Mouse (Mus musculus) cerebellum, postnatal 25 days (tissue): ENCODE measurements around the gene Lrrc63.

ENCODE experiments used
- DNase-seq, 2 experiments: peaks; one replicate each; pipeline ENCODE4 v3.0.0; 2021; ENCODE audit warnings: mixed read lengths in 2 of 2

Gene Lrrc63

DNA sequence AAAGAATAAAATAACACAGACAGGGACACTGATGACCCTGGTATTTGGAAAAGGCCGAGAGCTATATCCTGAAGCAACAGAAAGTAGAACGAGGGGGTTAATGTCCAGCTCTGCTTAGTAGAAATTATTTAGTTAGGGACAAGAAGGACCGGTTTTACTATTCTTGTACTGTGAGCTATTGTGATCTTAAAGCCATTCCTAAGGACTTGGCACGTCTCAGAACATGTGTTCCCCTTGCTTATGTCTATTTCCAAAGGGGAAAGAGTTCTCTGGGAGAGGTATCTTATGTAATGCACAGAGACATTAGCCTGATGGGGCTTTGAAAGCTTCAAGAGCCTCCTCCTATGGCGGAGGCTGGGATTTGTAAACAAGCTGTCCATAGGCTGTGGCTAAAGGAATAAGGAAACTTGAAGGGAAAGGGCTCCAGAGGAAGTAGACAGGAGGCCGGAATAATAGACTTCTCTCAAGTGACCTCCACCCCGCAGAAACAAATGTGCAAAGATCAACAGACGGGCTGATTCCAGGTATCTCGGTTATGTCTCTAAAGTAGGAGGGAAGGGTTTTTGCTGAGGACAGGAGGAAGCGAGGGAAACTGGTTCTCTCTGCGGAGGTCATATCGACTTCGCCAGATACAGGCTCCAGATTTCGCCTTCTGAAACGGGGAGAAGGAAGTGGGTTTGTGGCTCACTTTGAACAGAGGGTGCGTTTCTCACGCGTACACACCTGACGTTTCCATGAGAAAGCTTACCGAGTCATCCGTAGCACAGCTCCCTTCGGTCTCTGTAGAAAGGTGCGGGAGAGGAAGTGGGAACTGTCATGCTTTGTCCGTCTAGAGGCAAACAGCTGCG is 5.7 kb upstream of the Lrrc63 start:
- DNase-seq: no peak

DNA sequence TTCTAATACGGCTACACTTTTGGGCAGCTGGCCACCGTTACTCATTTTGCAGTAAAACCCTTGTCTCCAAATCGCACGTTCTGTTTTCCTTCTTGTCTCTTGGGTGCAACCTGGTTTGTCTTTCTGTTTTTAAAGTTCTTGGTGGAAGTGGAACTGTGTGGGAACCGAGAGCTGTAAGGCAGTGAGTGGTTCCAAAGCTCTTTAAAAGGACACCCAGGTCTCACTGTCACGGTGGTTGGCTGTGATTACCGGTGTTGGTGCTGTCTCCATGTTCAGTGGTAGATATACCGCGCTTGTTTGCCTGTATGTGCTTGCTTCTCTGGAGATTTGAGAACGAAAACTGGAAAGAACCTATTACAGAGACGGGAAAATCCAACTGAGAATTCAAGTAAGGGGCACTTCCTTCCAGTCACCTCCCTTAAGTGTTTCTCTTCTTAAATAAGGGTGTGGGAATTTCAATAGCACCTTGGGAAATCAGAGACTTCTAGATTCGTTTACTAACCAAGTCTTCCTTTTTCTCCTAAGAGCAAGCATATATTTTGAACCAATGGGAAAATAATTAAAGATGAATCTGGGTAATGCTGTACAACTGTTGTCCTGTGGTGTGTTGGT is 749 bp upstream of the Lrrc63 start:
- peak; percentile 6 to 16 for DNase-seq

DNA sequence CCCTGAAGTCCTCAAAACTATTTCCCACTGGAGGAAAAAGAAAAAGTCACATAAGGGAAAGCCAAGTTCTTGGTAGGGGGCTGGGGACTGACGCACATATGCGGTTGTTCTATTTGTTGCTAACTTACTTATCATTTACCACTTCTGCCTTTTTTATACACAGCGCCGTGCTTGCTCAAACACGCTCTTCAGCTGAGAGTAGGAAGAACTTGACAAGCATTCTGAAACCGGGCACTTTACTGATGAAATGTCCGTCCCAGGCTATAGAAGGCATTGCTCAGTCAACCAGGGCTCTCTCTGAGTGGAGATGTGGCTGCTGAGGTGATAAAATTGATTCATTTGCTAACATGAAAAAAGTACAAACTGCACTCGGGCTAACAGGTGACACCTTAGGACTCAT is 9.0 kb downstream of the Lrrc63 start:
- DNase-seq: no peak

DNA sequence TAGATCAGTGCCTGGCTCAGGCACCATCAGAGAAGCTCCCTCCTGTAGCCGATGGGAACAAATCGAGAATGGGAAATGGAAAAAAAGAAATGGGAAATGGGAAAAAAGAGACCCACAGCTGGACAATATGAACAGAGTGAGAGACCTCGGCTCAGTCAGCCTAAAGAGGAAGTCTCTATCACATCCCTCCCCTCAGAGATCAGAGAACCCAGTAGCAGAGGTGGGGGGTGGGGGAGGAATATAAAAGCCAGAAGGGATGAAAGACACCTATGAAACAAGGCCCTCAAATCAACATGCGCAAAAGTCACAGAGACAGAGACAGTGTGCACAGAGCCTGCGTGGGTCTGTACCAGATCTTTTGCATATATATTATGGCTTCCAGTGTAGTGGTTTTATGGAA is 27.7 kb downstream of the Lrrc63 start:
- DNase-seq: no peak

DNA sequence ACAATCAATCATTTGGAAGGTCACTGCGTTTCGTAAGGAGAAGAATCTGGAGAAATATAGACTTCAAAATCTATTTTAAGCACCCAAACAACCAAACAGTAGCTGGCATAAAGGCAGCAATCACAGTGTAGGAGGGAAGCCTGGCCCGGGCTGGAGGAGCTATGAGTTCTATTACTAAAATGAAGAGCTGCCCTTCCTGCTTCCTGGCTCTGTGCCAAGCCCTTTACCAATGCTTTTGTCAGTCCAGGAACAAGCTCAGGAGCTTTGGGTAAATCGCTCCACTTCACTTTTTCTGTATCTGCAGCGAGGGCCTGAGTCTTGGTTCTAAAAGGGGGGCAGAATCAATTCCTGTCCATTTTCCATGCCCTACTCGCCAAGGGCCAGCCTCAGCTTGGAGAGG is 52.7 kb downstream of the Lrrc63 start:
- peak in 1 of 2 experiments; percentile 37 for DNase-seq

DNA sequence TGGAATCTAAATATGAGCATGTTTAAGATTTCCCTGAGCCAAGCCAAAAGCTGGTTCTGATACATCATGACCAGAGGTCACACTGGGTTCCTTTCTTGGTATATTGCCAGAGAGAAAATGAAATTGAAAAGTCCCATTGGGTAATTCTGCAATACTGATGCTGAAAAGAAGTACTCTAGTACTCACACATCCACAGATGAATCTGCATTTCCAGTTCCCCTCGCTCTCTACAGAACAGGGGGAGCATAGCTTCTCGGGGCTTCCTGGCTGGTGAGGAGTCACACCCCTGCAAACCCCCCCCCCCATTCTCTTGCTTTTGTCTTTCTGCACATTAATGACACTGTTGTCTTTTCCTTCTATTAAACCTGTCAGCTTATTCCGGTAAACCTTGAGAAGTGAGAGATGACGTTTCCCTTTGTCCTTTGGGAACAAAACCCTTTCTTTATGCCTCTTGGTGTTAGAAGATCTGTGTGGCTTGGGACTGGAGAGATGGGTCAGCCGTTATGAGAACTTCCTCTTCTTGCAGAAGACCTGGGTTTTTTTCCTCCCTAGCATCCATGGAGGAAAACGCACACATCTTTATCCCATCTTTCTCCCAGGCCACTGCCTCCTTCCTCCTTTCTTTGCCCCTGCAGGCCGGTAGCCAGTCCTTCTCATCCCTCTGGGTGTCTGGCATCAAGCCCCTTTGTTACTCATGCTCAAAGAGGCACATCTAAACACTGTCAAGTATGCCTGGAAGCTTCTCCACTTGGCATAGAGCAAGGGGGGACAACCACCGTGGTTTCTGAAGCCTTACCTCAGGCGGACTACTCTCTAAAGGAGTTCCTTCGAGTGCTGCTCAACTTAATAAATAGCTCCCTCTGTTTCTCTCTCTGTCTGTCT is 55.1 kb downstream of the Lrrc63 start:
- no peak for DNase-seq

DNA sequence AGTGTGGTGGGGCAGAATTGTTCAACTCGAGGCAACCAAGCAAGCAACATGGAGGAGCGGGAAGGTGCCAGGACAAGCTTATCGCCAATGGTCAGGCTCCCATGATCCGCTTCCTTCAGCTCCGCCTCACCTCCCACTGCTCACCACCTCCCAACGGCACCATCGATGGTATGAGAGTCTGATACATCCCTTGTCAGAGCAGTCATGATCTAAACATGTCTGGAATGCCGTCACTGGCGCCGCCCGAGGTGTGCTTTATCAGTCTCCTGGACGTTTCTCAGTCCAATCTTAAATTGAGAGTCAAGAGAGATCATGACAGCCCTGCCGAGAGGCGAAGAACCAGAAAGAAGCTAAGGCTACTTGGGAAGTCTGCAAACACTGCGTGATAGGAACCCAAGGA is 59.6 kb downstream of the Lrrc63 start:
- DNase-seq: no peak

DNA sequence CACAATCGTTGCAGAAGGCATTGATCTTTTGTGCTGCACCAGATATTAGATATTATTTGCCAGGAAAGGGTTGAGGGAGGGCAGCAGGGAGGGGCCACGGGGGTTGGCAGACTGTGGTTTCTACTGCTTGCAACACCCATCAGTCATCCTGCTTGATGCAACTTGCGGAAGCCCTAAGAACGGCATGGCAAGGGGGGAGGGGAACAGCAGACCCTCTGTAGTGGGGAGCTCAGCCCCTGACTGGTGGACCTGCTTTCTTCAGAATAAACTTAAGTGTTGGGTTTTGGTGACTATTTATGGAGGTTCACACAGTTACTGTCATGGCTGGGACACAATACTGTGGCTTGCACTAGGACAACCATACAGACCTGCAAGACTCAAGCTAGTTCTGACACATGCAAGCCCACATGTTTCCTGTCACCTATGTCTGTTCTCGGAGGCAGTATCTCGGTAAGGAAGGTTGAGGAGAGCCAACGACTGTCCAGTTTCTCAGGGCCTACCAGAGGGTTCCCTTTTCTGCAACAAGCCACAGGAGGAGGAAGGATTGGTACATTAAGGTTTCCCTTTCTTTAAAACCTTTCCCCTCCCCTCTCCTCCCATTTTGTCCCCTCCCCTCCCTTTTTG is 61.2 kb downstream of the Lrrc63 start:
- DNase-seq: no peak

DNA sequence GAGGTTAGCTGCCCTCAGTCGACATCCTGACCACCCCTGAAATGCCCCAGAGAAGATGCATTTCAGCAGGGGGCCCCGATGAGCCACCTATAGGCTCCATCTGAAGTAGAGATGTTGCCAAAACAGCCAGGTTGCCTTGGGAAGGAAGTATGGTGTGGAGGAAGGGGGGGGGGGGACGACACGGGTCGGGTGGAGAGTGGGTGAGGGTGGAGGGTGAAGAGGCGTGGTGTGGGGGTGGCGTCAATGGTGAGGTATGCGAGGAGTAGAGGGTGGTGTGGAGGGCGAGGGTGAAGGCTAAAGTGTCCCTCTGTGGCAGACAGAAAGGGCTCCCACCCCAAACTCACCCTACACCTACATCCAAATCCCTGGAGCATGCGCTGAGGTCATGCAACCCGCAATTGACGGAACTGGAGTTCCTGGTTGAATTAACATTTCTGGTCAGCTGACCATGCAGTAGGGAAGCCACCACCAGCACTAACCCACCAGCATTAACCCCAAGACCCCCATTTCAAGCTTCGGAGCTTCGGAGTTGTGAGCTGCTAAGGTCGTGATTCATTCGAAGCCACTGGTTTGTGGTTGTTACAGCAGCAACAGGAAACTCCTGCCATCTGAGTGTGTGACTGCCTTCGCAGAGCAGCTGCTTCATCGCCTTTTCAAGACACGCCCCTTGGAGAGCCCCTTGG is 62.1 kb downstream of the Lrrc63 start:
- DNase-seq: no peak

DNA sequence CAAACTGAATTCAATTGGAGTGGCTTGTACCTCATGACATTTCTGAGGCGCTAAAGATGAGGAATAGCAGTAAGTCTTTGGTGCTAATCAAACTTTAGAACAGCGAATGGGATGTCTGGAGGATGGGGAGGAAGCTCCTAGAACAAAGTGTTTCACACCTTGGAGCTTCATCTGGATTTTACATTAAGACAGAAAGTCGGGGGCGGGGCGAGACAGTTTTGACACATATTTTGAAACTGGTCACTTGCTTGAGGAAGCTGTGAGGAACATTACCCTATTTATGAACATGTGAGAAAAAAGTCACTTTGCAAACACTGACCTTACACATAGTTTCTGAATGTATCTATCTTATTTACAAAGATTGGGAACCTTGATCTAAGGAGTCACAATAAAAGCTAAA is 65.5 kb downstream of the Lrrc63 start:
- DNase-seq: no peak

DNA sequence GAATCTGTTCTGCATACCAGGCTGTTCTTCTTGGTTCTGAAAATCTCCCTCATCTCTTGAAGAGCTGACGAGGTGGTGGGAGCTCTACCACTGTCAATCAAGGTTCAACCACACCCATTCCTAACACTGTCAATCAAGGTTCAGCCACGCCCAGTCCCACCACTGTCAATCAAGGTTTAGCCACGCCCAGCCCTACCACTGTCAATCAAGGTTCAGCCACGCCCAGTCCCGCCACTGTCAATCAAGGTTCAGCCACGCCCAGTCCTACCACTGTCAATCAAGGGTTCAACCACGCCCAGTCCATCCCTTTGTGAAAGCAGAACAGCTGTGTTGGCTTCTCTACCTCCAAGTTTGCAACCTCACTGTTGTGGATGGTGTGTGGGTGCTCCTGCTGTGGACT is 66.2 kb downstream of the Lrrc63 start:
- DNase-seq: no peak

DNA sequence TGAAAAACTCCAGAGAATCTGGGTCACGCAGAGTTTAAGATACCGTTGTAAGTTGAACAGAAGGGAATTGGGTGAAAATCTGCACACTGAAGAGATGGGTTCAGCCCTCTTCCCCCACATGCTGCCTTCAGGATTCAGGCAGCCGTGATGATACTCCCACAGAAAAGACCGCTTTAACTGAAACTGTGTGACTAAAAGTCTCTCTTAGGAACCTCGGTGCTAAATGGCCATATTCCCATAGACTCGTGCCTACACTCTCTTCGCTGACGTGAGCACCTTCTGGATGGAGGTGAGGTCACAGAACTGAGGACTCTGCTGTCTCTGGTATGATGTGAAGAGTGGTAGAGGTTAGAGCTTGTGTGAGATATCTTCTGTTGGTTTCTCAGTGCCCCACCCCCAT is 66.7 kb downstream of the Lrrc63 start:
- DNase-seq: no peak

DNA sequence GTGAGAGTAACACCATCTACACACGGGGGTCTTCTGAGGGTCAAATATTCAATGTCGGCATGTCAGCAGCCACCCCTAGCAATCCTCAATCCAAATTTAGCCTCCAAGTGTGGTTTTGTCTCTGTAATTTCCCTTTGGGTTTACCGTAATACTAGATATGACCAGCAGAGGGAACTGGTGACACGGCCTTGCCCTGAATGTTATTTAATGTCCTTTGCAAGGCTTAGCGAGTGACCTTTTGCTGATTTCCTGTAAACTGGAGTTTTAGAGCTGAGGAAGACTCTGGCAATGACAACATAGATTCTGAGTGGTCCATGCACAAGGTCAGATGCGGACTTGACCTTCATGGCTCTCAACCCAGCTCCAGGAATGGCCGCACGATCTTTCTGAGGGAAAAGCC is 70.1 kb downstream of the Lrrc63 start:
- DNase-seq: peak in 1 of 2 experiments; percentile 17

DNA sequence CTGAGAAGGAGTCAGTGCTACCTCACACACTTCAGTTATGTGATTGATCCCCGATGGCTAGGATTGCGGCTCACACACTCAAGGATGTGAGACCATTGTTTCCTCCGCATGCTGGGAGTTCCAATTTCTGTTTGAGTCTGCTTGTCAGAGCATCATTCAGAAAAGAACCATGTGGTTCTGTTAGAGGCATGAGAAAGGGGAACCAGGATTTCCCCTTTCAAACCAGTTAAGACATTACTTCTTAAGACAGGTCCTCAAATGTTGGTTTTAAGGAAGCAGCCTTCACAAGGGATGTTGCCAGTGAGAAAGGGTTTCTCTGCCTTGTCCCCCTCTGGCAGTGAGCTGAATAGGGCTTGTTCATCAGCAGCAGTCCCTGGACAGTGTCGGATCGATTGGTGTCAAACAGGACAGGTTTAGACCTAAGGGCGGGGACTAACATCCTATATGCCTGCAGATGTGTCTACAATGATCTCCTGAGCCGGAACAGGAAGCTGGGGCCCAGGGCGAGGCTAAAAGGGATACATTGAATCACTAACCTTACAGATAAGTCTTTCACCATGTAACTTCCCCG is 73.7 kb downstream of the Lrrc63 start:
- no peak for DNase-seq

DNA sequence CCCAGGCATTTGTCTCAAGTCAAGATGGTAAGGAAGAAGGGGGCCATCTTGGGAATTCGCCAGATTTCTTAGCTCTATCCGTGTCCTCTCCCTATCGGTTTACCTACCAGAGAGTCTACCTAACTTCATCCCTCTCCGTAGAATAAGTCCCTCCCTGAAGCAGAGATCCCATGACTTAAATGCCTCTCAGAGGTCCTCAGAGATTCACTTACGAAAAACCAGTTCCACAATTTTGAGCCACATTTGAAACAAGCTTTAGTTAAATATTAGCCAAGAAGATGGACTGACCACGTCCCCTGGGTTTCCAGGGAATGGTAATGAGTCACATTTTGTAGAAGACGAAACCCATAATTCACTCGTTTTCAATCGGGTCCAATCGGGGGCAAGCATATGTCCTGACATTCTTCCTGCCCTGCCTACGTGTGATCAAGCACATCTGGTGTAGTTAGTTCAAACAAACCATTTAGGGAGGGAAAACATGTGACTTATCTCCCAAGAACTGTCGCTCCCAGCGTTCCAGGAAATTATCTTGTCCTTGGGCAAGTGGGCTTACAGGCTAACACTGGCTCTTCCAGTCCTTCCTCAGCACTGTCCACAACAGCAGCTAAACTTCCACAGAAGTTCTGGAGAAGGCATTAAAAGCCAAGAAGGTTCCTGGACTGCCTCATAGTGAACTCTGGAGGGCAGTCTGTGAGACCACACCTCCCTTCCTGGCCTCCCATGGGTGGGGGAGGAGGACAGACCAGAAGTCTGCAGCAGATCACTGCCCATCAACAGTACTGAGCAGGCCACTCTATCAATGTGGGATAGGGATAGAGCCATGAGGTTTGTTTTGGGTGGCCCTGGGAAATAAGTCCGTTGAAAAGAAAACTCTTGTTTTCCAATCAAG is 76.0 kb downstream of the Lrrc63 start:
- no peak for DNase-seq

DNA sequence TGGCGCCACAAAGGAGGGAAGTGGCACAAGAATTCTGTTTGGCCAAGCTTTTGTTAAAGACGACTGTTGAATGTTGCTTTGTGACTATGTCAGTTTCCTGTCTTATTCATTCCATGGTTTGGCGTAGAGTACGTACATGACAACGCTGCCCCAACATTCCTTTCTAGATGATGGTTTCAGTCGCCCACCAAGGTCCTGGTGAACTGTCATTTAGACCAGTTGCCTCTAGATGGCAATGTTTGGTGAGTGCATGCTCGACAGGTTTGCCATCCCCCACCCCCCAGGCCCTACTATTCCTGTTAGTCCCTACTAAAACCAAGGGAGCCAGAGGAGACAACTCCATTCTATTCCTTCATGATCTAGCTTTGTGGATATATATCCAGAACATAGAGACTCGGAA is 78.2 kb downstream of the Lrrc63 start:
- DNase-seq: no peak

DNA sequence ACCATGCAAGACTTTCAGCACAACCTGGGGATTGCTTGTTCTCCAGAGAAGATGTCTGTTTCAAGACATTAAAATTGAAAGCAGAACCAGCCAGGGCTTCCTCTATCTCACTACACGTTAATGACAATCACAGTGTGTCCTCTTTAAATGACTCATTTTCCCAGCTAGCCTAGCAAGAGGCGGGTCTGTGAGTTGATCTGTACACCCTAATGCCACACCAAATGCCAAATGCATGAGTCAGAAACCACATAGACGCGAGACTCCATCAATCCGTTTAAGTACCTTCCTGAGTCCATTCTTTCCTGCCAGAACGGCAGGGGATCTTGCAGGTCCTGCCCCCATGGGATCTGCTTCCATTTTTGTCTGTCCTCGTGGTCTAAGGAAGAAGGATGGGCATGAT is 85.5 kb downstream of the Lrrc63 start:
- no peak for DNase-seq

DNA sequence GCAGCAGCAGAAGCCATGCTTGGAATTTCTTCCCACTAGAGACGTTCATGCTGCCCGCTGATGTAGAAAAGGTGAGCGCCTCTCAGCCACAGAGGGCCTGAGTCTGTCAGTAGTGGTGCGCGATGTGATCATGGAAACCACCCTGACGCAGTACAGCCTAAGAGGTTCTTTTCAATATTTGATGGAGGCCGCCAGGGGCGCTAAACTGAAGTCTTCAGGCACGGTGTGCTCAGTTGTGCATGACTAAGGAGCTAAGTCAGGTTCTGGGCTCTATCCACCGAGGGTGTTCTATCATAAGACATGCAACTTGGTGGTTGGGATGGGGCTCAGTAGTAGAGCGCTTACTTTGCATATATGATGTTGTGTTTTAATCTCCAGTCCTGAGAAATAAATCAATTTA is 95.2 kb downstream of the Lrrc63 start:
- DNase-seq: no peak
